Mouse (Mus musculus) adrenal gland, postnatal 25 days (tissue): ENCODE results near the gene Orm2. TPM values are rescaled to one million over a fixed set of nuclear protein-coding genes. Genes with fewer than 3 reads are reported as not detected.
A peak's percentile ranks its signal among the peaks of the same experiment; 100 is the strongest.

ENCODE experiments used
- DNase-seq: peaks from one replicate; pipeline ENCODE4 v3.0.0; 2021; ENCODE audit warnings: mixed read lengths
- total RNA-seq: library from RNA; stranded (reverse); gene quantifications from 2 replicates; pipeline ENCODE4 v1.2.3, GENCODE M21; 2021

Gene Orm2
- total RNA-seq, 1 experiment from 2014 or later: 3.3 TPM

GRCm38 (mm10) chr4:63405683-63406082 lies 43.4 kb downstream of the Orm2 start:
- no peak for DNase-seq

- no peak for DNase-seq
Observed at GRCm38 (mm10) chr4:63408247-63408646, 46.0 kb downstream of the Orm2 start.

- peak; percentile 55 for DNase-seq
Observed at GRCm38 (mm10) chr4:63408649-63409048, 46.4 kb downstream of the Orm2 start.

GRCm38 (mm10) chr4:63409317-63409907 lies 47.2 kb downstream of the Orm2 start:
- no peak for DNase-seq

GRCm38 (mm10) chr4:63409908-63410582 lies 47.8 kb downstream of the Orm2 start:
- no peak for DNase-seq

GRCm38 (mm10) chr4:63410583-63410934 lies 48.3 kb downstream of the Orm2 start:
- DNase-seq: peak; percentile 96

GRCm38 (mm10) chr4:63411222-63411621 lies 49.0 kb downstream of the Orm2 start:
- DNase-seq: no peak

- DNase-seq: no peak
Observed at GRCm38 (mm10) chr4:63414951-63415350, 52.7 kb downstream of the Orm2 start.

Other genes with a start within 250 kb of the Orm2 start
- 13.7 TPM in 1 of 2 replicates, not detected in the other for gene Ambp, start 207.7 kb upstream of the Orm2 start, total RNA-seq
- gene Kif12, start 190.3 kb upstream of the Orm2 start, total RNA-seq: not detected in 2 replicates
- gene Col27a1, start 148.4 kb upstream of the Orm2 start, total RNA-seq: 9.3 and 11.7 TPM in 2 replicates
- 28.8 and 42.3 TPM in 2 replicates for gene Orm1, start 17.9 kb upstream of the Orm2 start, total RNA-seq
- gene Orm3, start 6.3 kb upstream of the Orm2 start, total RNA-seq: 9.9 and 10.4 TPM in 2 replicates
- gene Akna, start 40.9 kb downstream of the Orm2 start, total RNA-seq: 2.7 and 3.8 TPM in 2 replicates
- gene Whrn, start 133.5 kb downstream of the Orm2 start, total RNA-seq: 43.9 and 54.7 TPM in 2 replicates
- 178 and 188 TPM in 2 replicates for gene Atp6v1g1, start 182.3 kb downstream of the Orm2 start, total RNA-seq
- gene Tmem268, start 196.3 kb downstream of the Orm2 start, total RNA-seq: 14.2 and 19.8 TPM in 2 replicates
- gene Gm11213, start 242.8 kb downstream of the Orm2 start, total RNA-seq: not detected in 2 replicates